Mouse (Mus musculus) intestine, embryonic 15.5 days (tissue): ENCODE measurements around the gene Rara. TPM values are rescaled to one million over a fixed set of nuclear protein-coding genes. Genes with fewer than 3 reads are reported as not detected.

ENCODE experiments used
- ATAC-seq: fragments of 200-750 bp; cut with Nextera tagmentation; 2 replicates; pipeline ENCODE4 v1.8.0; 2017; ENCODE audit warnings: moderate TSS enrichment, moderate library complexity
- H3K27ac ChIP-seq: fragments of 300-500 bp; sonication (generic); 2 replicates; pipeline ENCODE4 v1.5.1; 2015; ENCODE audit warnings: mild to moderate bottlenecking, inconsistent platforms
- H3K27me3 ChIP-seq: fragments of 300-500 bp; sonication (generic); replicated peaks from 2 replicates; pipeline ENCODE4 v1.6.1; 2015; ENCODE audit warnings: inconsistent platforms
- H3K36me3 ChIP-seq: fragments of 300-500 bp; sonication (generic); 2 replicates; pipeline ENCODE4 v1.6.1; 2015; ENCODE audit warnings: inconsistent platforms
- H3K4me1 ChIP-seq: fragments of 300-500 bp; sonication (generic); replicated peaks from 2 replicates; pipeline ENCODE4 v1.6.1; 2015; ENCODE audit warnings: inconsistent platforms
- H3K4me2 ChIP-seq: fragments of 300-500 bp; sonication (generic); replicated peaks from 2 replicates; pipeline ENCODE4 v1.6.1; 2015; ENCODE audit warnings: mild to moderate bottlenecking, inconsistent platforms
- H3K4me3 ChIP-seq: fragments of 300-500 bp; sonication (generic); replicated peaks from 2 replicates; pipeline ENCODE4 v1.5.1; 2015; ENCODE audit warnings: inconsistent platforms
- H3K9ac ChIP-seq: fragments of 300-500 bp; sonication (generic); 2 replicates; pipeline ENCODE4 v1.6.1; 2015; ENCODE audit warnings: inconsistent platforms
- H3K9me3 ChIP-seq: fragments of 300-500 bp; sonication (generic); 2 replicates; pipeline ENCODE4 v1.6.1; 2016; ENCODE audit warnings: inconsistent platforms
- WGBS: fragments of 180-500 bp; shearing (Covaris S2); methylation state at CpG from one replicate; pipeline ENCODE4 v1.1.7; 2015; 5-methylcytosine and 5-hydroxymethylcytosine counted together
- polyA plus RNA-seq: library from polyadenylated mRNA; unstranded; fragments of >200 nt; fragmentation: Nextera tagmentation; extraction: Ambion mirVana; gene quantifications from 2 replicates; pipeline ENCODE4 v1.2.1, GENCODE M21; 2015

The Rara gene
- polyA plus RNA-seq, 1 experiment from 2014 or later = 31.5 TPM

- Histone ChIP-seq H3K9ac (0 out of 2 replicates have a peak overlapping the region, but pooled peaks have one; percentile 17), H3K4me2 (peak overlapping the region; percentile 11; the same call in 1 of the 2 replicates), H3K36me3 (peaks cover 4% of the 10 kb centered on the region; the same call in 1 of the 2 replicates), H3K27me3 (no peaks in the 10 kb centered on the region), H3K4me1 (peaks cover 76% of the 10 kb centered on the region), H3K4me3 (no peak overlapping the region), H3K27ac (peak overlapping the region; percentile 70), H3K9me3 (no peaks in the 10 kb centered on the region)
- no peak for ATAC-seq
- 60% methylated on average over 16 of the region's 16 CpGs for WGBS
Observed at GRCm38 (mm10) chr11:98951026-98951906, 23.6 kb downstream of the Rara start.

- Histone ChIP-seq H3K4me2 (no peak overlapping the region), H3K9me3 (no peaks in the 10 kb centered on the region), H3K4me1 (peaks cover 76% of the 10 kb centered on the region), H3K27me3 (no peaks in the 10 kb centered on the region), H3K4me3 (no peak overlapping the region), H3K9ac (no peak overlapping the region), H3K36me3 (peaks cover 4% of the 10 kb centered on the region; the same call in 1 of the 2 replicates), H3K27ac (no peak overlapping the region)
- WGBS = 88% methylated on average over 1 of the region's 1 CpGs
- ATAC-seq = no peak
Observed at GRCm38 (mm10) chr11:98952111-98952510, 24.5 kb downstream of the Rara start.

- 56% methylated on average over 2 of the region's 2 CpGs for WGBS
- no peak for ATAC-seq
- Histone ChIP-seq H3K9me3 (no peaks in the 10 kb centered on the region), H3K4me2 (no peak overlapping the region), H3K4me1 (peaks cover 69% of the 10 kb centered on the region), H3K27me3 (no peaks in the 10 kb centered on the region), H3K27ac (0 out of 2 replicates have a peak overlapping the region, but pooled peaks have one; percentile 40), H3K4me3 (no peak overlapping the region), H3K36me3 (peaks cover 4% of the 10 kb centered on the region; the same call in 1 of the 2 replicates), H3K9ac (no peak overlapping the region)
Observed at GRCm38 (mm10) chr11:98952736-98953135, 25.1 kb downstream of the Rara start.

GRCm38 (mm10) chr11:98953361-98953760 lies 25.7 kb downstream of the Rara start:
- no peaks in the 10 kb centered on the region for H3K9me3 ChIP-seq
- peak overlapping the region; percentile 19; the same call in 1 of the 2 replicates for H3K27ac ChIP-seq
- peaks cover 64% of the 10 kb centered on the region for H3K4me1 ChIP-seq
- WGBS = 4% methylated on average over 2 of the region's 2 CpGs
- no peak overlapping the region for H3K9ac ChIP-seq
- H3K4me3 ChIP-seq = no peak overlapping the region
- H3K27me3 ChIP-seq = no peaks in the 10 kb centered on the region
- peak; percentile 21 for ATAC-seq
- H3K4me2 ChIP-seq = no peak overlapping the region; the same call in 1 of the 2 replicates
- H3K36me3 ChIP-seq = peaks cover 4% of the 10 kb centered on the region; the same call in 1 of the 2 replicates

- Histone ChIP-seq H3K27me3 (no peaks in the 10 kb centered on the region), H3K36me3 (peaks cover 4% of the 10 kb centered on the region; the same call in 1 of the 2 replicates), H3K4me2 (peak overlapping the region; percentile 48; the same call in 1 of the 2 replicates), H3K4me3 (no peak overlapping the region), H3K4me1 (peaks cover 64% of the 10 kb centered on the region), H3K9ac (no peak overlapping the region; the same call in 1 of the 2 replicates), H3K9me3 (no peaks in the 10 kb centered on the region), H3K27ac (peak overlapping the region; percentile 19)
- no peak for ATAC-seq
- WGBS = 19% methylated on average over 13 of the region's 13 CpGs
Observed at GRCm38 (mm10) chr11:98953835-98954320, 26.3 kb downstream of the Rara start.

- ATAC-seq = peak; percentile 55
- Histone ChIP-seq H3K36me3 (peaks cover 4% of the 10 kb centered on the region; the same call in 1 of the 2 replicates), H3K9me3 (no peaks in the 10 kb centered on the region), H3K4me2 (peak overlapping the region; percentile 48), H3K27ac (peak overlapping the region; percentile 75), H3K27me3 (no peaks in the 10 kb centered on the region), H3K4me3 (no peak overlapping the region), H3K4me1 (peaks cover 67% of the 10 kb centered on the region), H3K9ac (peak overlapping the region; percentile 16; the same call in 1 of the 2 replicates)
- 4% methylated on average over 10 of the region's 10 CpGs for WGBS
Observed at GRCm38 (mm10) chr11:98954373-98954772, 26.8 kb downstream of the Rara start.

GRCm38 (mm10) chr11:98954801-98955706 lies 27.4 kb downstream of the Rara start:
- H3K4me2 ChIP-seq = peak overlapping the region; percentile 48
- peaks cover 61% of the 10 kb centered on the region for H3K4me1 ChIP-seq
- no peak overlapping the region for H3K4me3 ChIP-seq
- no peaks in the 10 kb centered on the region for H3K27me3 ChIP-seq
- peak overlapping the region; percentile 75 for H3K27ac ChIP-seq
- H3K36me3 ChIP-seq = 0 out of 2 replicates have a peak, but pooled peaks cover 4% of the 10 kb centered on the region
- H3K9ac ChIP-seq = peak overlapping the region; percentile 16; the same call in 1 of the 2 replicates
- ATAC-seq = peak; percentile 19; the same call in 1 of the 2 replicates
- no peaks in the 10 kb centered on the region for H3K9me3 ChIP-seq
- WGBS = 17% methylated on average over 17 of the region's 17 CpGs

- no peak overlapping the region for H3K4me2 ChIP-seq
- 34% methylated on average over 7 of the region's 7 CpGs for WGBS
- ATAC-seq = no peak
- no peak overlapping the region for H3K4me3 ChIP-seq
- peak overlapping the region; percentile 75; the same call in 1 of the 2 replicates for H3K27ac ChIP-seq
- no peaks in the 10 kb centered on the region for H3K27me3 ChIP-seq
- peaks cover 54% of the 10 kb centered on the region for H3K4me1 ChIP-seq
- H3K9ac ChIP-seq = no peak overlapping the region
- H3K9me3 ChIP-seq = no peaks in the 10 kb centered on the region
- H3K36me3 ChIP-seq = no peaks in the 10 kb centered on the region
Observed at GRCm38 (mm10) chr11:98955707-98956235, 28.2 kb downstream of the Rara start.

- H3K4me3 ChIP-seq = no peak overlapping the region
- ATAC-seq = no peak
- H3K27me3 ChIP-seq = no peaks in the 10 kb centered on the region
- WGBS = 64% methylated on average over 10 of the region's 10 CpGs
- H3K36me3 ChIP-seq = no peaks in the 10 kb centered on the region
- H3K9me3 ChIP-seq = no peaks in the 10 kb centered on the region
- no peak overlapping the region for H3K9ac ChIP-seq
- no peak overlapping the region for H3K27ac ChIP-seq
- no peak overlapping the region for H3K4me2 ChIP-seq
- peaks cover 50% of the 10 kb centered on the region for H3K4me1 ChIP-seq
Observed at GRCm38 (mm10) chr11:98956340-98956739, 28.7 kb downstream of the Rara start.

- WGBS = under 1% methylated on average over 43 of the region's 43 CpGs
- peak overlapping the region; percentile 94 for H3K27ac ChIP-seq
- no peaks in the 10 kb centered on the region for H3K27me3 ChIP-seq
- peaks cover 54% of the 10 kb centered on the region for H3K4me1 ChIP-seq
- H3K4me3 ChIP-seq = peak overlapping the region; percentile 78
- peak overlapping the region; percentile 98 for H3K4me2 ChIP-seq
- H3K36me3 ChIP-seq = no peaks in the 10 kb centered on the region
- H3K9me3 ChIP-seq = no peaks in the 10 kb centered on the region
- ATAC-seq = peak; percentile 39
- peak overlapping the region; percentile 75 for H3K9ac ChIP-seq
Observed at GRCm38 (mm10) chr11:98959437-98960312, 32.1 kb downstream of the Rara start.
